Mouse (Mus musculus) limb, embryonic 14.5 days (tissue): ENCODE data around the gene Mmp2. TPM values are rescaled to one million over a fixed set of nuclear protein-coding genes. Genes with fewer than 3 reads are reported as not detected.
A peak's percentile ranks its signal among the peaks of the same experiment; 100 is the strongest.

ENCODE experiments used
- ATAC-seq: fragments of 200-750 bp; cut with Nextera tagmentation; 2 replicates; pipeline ENCODE4 v1.8.0; 2017; ENCODE audit warnings: low read depth, moderate number of reproducible peaks, moderate TSS enrichment; ENCODE audit not compliant: low FRiP score
- DNase-seq: peaks from one replicate; pipeline ENCODE4 v3.0.0-alpha.2; 2015; ENCODE audit warnings: low spot score
- H3K27ac ChIP-seq: fragments of 300-500 bp; sonication (generic); replicated peaks from 2 replicates; pipeline ENCODE4 v1.5.1; 2014; ENCODE audit warnings: low read depth, mild to moderate bottlenecking, low read length, moderate library complexity, mixed read lengths
- H3K27me3 ChIP-seq: fragments of 300-500 bp; sonication (generic); 2 replicates; pipeline ENCODE4 v1.6.1; 2014; ENCODE audit warnings: low read length, mixed read lengths; ENCODE audit not compliant: control insufficient read depth, insufficient read depth
- H3K36me3 ChIP-seq: fragments of 300-500 bp; sonication (generic); 2 replicates; pipeline ENCODE4 v1.6.1; 2014; ENCODE audit warnings: mild to moderate bottlenecking, low read length, moderate library complexity, mixed read lengths; ENCODE audit not compliant: control insufficient read depth, insufficient read depth
- H3K4me1 ChIP-seq: fragments of 300-500 bp; sonication (generic); 2 replicates; pipeline ENCODE4 v1.6.1; 2014; ENCODE audit warnings: antibody characterized with exemption, low read length, mixed read lengths; ENCODE audit not compliant: control insufficient read depth, insufficient read depth
- H3K4me2 ChIP-seq: fragments of 300-500 bp; sonication (generic); replicated peaks from 2 replicates; pipeline ENCODE4 v1.6.1; 2014; ENCODE audit warnings: low read depth, mild to moderate bottlenecking, low read length, moderate library complexity; ENCODE audit not compliant: severe bottlenecking
- H3K4me3 ChIP-seq: fragments of 300-500 bp; sonication (generic); replicated peaks from 2 replicates; pipeline ENCODE4 v1.5.1; 2014; ENCODE audit warnings: low read length
- H3K9ac ChIP-seq: fragments of 300-500 bp; sonication (generic); 2 replicates; pipeline ENCODE4 v1.6.1; 2014; ENCODE audit warnings: mild to moderate bottlenecking, low read depth, low read length, moderate library complexity; ENCODE audit not compliant: severe bottlenecking
- H3K9me3 ChIP-seq: fragments of 300-500 bp; sonication (generic); 2 replicates; pipeline ENCODE4 v1.6.1; 2016; ENCODE audit warnings: low read length; ENCODE audit not compliant: control insufficient read depth
- POLR2A ChIP-seq: fragments of 200-500 bp; IDR thresholded peaks from 2 replicates; pipeline ENCODE4 v1.8.0; 2012; ENCODE audit warnings: inconsistent platforms, mild to moderate bottlenecking, moderate library complexity, borderline replicate concordance; ENCODE audit not compliant: insufficient read depth, insufficient read length; ENCODE audit errors: extremely low read depth
- WGBS: fragments of 180-500 bp; shearing (Covaris S2); extraction: QIAGEN DNeasy Blood & Tissue Kit; methylation state at CpG from one replicate; pipeline ENCODE4 v1.1.7; 2014; 5-methylcytosine and 5-hydroxymethylcytosine counted together
- polyA plus RNA-seq, 2 experiments: library from polyadenylated mRNA; depleted of rRNA in 1 of 2; stranded (reverse) in 1 of 2; unstranded in 1 of 2; fragments of >200 nt; fragmentation: Nextera tagmentation in 1 of 2; extraction: Ambion mirVana in 1 of 2; gene quantifications; 2 replicates each; pipeline versions ENCODE4 v1.2.1 to v1.2.3; 2012 to 2014

The Mmp2 gene
- polyA plus RNA-seq, 2 experiments, result 295 to 338 TPM

- TF ChIP-seq POLR2A, result no peak
- H3K4me2 ChIP-seq, result no peak overlapping the region
- no peaks in the 10 kb centered on the region for H3K4me1 ChIP-seq
- WGBS, result 83% methylated on average over 2 of the region's 2 CpGs
- H3K9me3 ChIP-seq, result no peaks in the 10 kb centered on the region
- H3K4me3 ChIP-seq, result no peak overlapping the region
- ATAC-seq (no peak), DNase-seq (no peak)
- H3K9ac ChIP-seq, result no peak overlapping the region
- no peak overlapping the region for H3K27ac ChIP-seq
- H3K36me3 ChIP-seq, result no peaks in the 10 kb centered on the region
- no peaks in the 10 kb centered on the region for H3K27me3 ChIP-seq
Observed at GRCm38 (mm10) chr8:92812773-92813172, 14.3 kb upstream of the Mmp2 start.

- TF ChIP-seq POLR2A, result no peak
- Histone ChIP-seq H3K4me1 (no peaks in the 10 kb centered on the region), H3K27ac (no peak overlapping the region), H3K9me3 (no peaks in the 10 kb centered on the region), H3K36me3 (no peaks in the 10 kb centered on the region), H3K4me3 (no peak overlapping the region), H3K9ac (no peak overlapping the region), H3K4me2 (no peak overlapping the region), H3K27me3 (no peaks in the 10 kb centered on the region)
- DNase-seq, result no peak
- ATAC-seq, result no peak
- 84% methylated on average over 5 of the region's 5 CpGs for WGBS
Observed at GRCm38 (mm10) chr8:92815661-92816060, 11.4 kb upstream of the Mmp2 start.

- DNase-seq, result peak; percentile 94
- Histone ChIP-seq H3K4me1 (no peaks in the 10 kb centered on the region), H3K9me3 (no peaks in the 10 kb centered on the region), H3K4me3 (no peak overlapping the region), H3K27ac (no peak overlapping the region), H3K27me3 (no peaks in the 10 kb centered on the region), H3K9ac (no peak overlapping the region), H3K4me2 (no peak overlapping the region), H3K36me3 (no peaks in the 10 kb centered on the region)
- WGBS, result 18% methylated on average over 6 of the region's 6 CpGs
- no peak; the same call in 1 of the 2 replicates for TF ChIP-seq POLR2A
- peak; percentile 92 for ATAC-seq
Observed at GRCm38 (mm10) chr8:92817928-92818818, 8.9 kb upstream of the Mmp2 start.

GRCm38 (mm10) chr8:92821151-92821550 is 5.9 kb upstream of the Mmp2 start:
- no peak overlapping the region for H3K4me2 ChIP-seq
- TF ChIP-seq POLR2A, result no peak
- no peak for ATAC-seq

GRCm38 (mm10) chr8:92822386-92822785 is 4.7 kb upstream of the Mmp2 start:
- Histone ChIP-seq H3K36me3 (no peaks in the 10 kb centered on the region), H3K4me2 (no peak overlapping the region), H3K27ac (no peak overlapping the region), H3K9ac (no peak overlapping the region), H3K4me3 (no peak overlapping the region), H3K4me1 (peaks cover 16% of the 10 kb centered on the region), H3K9me3 (no peaks in the 10 kb centered on the region), H3K27me3 (no peaks in the 10 kb centered on the region)
- no peak for ATAC-seq
- no peak for TF ChIP-seq POLR2A
- WGBS, result 52% methylated on average over 5 of the region's 5 CpGs
- no peak for DNase-seq

More at GRCm38 (mm10) chr8:92821151-92821550, 5.9 kb upstream of the Mmp2 start:
- H3K36me3 ChIP-seq, result no peaks in the 10 kb centered on the region
- no peak overlapping the region for H3K27ac ChIP-seq
- no peaks in the 10 kb centered on the region for H3K9me3 ChIP-seq
- H3K9ac ChIP-seq, result no peak overlapping the region
- H3K27me3 ChIP-seq, result no peaks in the 10 kb centered on the region
- H3K4me1 ChIP-seq, result peaks cover 6% of the 10 kb centered on the region
- no peak overlapping the region for H3K4me3 ChIP-seq
- no peak for DNase-seq
